Mouse (Mus musculus): ENCODE data around the gene Ppargc1a.

Gene Ppargc1a

DNA sequence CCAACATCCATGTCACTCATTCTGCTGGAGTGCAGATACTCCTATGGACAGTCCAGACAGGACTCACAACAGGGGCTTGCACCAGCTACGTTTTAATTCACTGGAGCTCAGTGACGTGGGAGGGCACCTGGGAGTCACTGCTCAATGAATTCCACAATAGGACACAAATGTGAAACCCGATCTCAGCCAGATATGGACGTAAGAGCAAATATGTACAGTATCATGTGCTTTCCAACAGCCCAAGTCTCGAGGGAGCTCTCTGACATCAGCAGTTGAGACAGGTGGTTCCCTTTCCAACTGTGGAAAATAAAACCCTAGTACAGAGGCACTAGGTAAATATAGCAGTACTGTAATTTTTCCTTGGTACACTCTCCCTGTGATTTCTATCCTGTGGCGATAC is at the start of gene Ppargc1a:
Gene Ppargc1a (minus strand): TSS at position 68 of the 400 bp plus-strand sequence.
- no peak for DNase-seq (ENCODE audit: low read depth, low spot score)

DNA sequence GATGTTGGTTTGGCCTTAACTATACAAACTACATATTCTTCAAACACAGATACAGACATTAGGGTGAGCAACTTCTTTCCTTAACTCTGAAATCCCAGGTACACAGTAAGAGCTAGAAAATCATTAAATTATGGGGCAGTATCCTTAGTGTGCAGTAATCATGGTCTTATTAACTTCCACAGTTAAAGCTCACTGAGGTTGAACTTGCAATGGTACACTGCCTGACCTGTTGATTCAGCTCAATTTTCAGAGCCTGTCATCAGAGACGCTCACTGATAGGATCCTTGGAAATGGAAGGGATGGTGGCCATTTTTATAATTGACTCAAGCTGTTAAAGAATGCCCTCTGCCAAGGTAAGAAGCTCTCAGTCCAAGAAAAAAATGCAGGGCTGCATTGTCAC is 49.4 kb upstream of the Ppargc1a start:
- no peak for DNase-seq (ENCODE audit: low read depth, low spot score)

DNA sequence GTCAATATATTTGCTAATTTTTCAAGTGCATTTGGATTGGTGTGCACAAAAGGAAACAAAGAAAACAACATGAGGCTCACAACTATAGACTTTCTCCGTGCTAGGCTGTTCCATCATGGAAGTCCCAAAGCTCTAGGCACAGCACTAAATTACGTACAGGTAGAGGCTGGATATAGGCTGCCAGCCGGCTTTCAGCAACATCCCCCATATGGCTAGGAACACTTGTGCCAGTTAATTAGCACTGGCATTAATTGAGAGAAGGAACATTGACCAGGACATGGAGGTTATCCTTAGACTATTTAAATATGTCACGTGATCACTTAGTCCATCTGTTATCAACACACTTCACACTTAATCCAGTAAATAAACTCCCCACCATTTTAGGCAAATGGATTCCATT is 44.5 kb upstream of the Ppargc1a start:
- no peak for DNase-seq (ENCODE audit: low read depth, low spot score)

- no peak for DNase-seq (ENCODE audit: low read depth, low spot score)
These were observed 40.4 kb upstream of the Ppargc1a start for GRCm38 (mm10) chr5:51607686-51608480.

- no peak for DNase-seq (ENCODE audit: low read depth, low spot score)
These were observed 32.0 kb upstream of the Ppargc1a start for GRCm38 (mm10) chr5:51599549-51599948.

GRCm38 (mm10) chr5:51595644-51596043 is 28.1 kb upstream of the Ppargc1a start:
- DNase-seq (ENCODE audit: low read depth, low spot score): no peak

DNA sequence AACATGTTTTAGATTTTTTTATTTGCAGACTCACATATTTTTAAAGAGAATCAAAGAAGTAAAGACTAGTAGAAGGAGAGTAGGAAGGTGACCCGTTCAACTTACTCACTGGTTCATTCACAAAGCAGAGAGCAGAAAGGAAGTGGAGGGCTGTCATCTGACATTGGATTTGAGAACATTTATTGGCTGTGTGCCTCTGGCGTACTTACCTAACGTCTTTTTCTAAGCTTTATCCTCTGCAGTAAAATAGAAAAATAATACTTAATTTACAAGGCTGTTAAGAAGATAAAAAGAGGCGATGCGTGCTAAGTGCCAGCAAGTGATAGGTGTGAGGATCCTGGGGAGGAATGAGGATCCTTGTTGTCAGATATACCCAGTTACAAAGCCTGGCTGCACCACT is 24.7 kb upstream of the Ppargc1a start:
- DNase-seq (ENCODE audit: low read depth, low spot score): no peak

DNA sequence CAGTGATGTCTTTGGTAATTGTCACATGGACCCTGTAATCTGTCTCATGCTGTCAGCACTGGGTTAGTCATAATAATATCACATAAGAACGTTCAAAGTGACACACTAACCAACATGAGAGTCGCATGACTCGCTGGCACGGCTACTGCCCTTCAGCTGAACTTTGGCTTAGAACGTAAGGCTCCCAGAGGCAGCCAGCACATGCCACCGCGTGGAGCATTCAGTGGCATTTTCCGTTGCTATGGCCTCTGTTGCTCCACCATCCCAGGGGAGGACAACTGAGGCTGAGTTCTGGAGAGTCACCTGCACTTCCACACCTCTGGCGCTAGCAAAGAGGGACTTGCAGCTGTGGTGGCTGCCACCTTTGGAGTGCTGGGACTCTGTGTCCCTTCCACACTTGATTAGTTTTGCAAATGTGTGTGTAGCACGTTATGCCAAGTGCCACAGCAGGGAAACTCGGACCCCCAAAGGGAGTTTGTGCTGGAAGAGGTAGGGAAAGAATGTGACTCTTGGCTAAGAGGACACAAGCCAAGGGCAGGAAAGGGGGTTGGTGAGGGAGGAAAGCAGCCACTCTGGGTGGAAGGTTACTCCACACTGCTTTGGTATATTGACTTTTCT is 24.1 kb upstream of the Ppargc1a start:
- no peak for DNase-seq (ENCODE audit: low read depth, low spot score)

- DNase-seq (ENCODE audit: low read depth, low spot score): no peak
These were observed 18.7 kb upstream of the Ppargc1a start for GRCm38 (mm10) chr5:51586187-51586586.

DNA sequence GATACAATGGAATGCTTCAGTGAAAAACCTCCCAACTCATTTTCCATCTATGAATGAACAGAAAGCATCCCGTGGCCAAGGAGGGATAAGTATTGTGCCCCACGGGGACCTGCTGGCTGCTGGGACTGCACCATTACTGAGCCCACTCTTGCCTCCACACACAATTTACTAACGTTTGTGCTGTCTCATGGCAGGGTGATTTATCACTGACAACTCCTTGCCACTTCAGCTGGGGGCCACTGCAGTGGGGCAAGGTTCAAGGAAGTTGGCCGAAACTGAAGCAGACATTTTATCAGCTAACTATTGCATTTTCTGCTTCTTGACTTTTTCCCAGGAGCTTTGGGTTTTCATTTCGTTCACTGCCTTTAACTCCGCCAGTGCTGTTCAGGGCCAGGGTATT is 17.5 kb upstream of the Ppargc1a start:
- DNase-seq (ENCODE audit: low read depth, low spot score): no peak

DNA sequence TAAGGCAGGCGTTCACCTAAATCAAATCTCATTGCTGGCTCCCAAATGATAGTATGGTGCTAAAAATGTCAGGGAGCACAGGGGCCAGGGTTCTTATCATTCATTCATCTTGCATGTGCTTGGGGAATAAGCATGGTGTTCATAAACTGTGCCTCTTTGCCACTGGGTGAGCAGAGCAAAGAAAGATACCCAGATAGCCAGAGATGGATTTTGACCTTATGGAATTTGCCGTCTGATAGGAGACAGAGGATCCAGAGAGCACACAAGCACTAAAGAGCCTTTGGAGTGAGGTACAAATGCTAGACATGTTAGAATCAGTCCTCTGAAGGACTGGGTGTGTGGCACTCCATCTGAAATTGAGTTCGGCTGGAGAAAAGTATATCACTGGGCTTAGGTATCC is 16.7 kb upstream of the Ppargc1a start:
- DNase-seq (ENCODE audit: low read depth, low spot score): no peak

- DNase-seq (ENCODE audit: low read depth, low spot score): no peak
These were observed 16.1 kb upstream of the Ppargc1a start for GRCm38 (mm10) chr5:51583632-51584031.

DNA sequence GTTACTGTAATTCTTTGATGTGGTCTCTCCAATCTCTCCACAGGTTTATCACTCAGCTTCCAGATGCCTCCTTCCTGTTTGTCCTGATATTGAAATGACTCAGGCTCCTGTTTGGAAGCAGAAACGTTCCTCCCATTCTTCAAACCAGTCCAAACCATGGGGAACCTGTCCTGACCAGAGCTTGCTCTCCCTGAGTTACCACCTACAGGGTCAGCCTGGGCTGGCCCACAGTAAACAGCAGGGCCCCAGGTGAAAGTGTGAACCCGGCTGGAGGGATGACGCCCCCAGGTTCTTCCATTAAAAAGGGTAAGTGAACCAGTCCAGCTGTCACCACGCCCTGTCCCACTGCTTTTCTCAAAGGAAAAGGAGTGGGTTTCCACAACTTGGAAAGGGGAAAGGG is 15.5 kb upstream of the Ppargc1a start:
- no peak for DNase-seq (ENCODE audit: low read depth, low spot score)

GRCm38 (mm10) chr5:51582618-51583017 is 15.1 kb upstream of the Ppargc1a start:
- DNase-seq (ENCODE audit: low read depth, low spot score): no peak

GRCm38 (mm10) chr5:51577594-51577993 is 10.1 kb upstream of the Ppargc1a start:
- DNase-seq (ENCODE audit: low read depth, low spot score): no peak

DNA sequence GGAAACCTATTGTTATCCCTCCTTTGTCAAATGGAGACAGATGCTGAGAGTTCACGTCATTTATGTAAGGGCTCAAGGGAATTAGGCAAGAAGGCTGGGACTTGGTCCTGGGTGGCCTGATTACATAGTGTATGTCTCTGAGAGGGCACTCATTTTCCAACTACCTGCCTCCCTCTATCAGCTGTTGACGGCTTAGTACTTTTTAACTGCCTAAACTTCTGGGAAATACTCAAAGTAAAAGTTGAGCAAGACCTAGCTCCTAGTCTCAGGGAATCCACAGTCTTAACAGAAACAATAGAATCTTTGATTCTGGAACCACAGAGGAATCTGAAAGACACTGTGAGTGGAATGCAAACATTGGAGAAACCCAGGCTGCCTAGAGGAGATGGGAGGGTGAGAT is 6.2 kb upstream of the Ppargc1a start:
- no peak for DNase-seq (ENCODE audit: low read depth, low spot score)

- DNase-seq (ENCODE audit: low read depth, low spot score): peak; percentile 30
These were observed 718 bp upstream of the Ppargc1a start for GRCm38 (mm10) chr5:51568198-51568690.

DNA sequence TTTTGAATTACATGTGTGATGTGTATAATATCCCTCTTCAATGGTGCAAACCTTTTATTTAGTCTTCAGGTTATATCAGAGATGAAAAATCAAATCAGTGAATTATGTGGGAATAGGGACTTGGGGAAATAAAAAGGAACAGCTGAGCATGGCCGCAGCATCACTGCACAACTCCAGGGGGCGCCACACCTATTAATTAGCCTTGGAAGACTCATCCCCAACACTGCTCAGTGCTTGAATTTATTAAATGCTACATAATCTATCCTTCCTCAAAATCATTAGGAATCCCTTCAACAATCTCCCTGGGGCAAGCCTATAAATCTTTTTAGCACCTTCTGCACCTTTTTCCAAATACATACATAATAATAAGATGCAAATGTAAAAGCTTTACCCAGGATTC is 1.9 kb downstream of the Ppargc1a start:
- DNase-seq (ENCODE audit: low read depth, low spot score): no peak

- no peak for DNase-seq (ENCODE audit: low read depth, low spot score)
These were observed 2.5 kb downstream of the Ppargc1a start for GRCm38 (mm10) chr5:51565038-51565437.

GRCm38 (mm10) chr5:51563574-51563973 is 4.0 kb downstream of the Ppargc1a start:
- no peak for DNase-seq (ENCODE audit: low read depth, low spot score)

DNA sequence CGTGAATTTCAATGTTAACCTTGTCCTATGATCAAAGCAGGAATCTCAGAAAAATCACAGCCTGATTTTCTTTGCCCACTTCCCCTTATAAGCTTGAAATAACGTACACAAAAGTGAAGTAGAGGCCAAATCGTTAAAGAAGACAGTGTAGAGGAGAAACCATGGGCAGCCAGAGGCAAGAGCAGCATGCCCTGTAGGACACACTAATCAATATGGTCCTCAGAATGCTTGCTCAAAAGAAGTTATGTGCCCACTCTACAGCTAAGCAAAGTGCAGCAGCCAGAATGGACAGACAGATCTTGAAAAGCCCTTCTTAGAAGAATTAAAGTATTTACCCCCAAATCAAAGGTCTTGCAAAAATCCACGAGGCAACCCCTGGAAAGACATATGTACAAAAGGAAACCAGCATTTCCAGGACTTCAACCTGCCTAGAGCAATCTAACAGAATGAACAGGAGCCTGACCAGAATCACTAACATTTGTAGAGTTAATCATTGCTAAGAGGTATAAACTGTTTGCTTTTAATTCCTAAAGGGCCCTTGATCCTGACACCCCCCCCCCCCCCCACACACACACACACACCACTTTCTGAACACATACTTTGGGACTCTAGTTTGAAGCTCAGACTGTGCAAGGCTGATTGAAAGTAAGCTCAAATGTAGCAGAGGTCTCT is 9.8 kb downstream of the Ppargc1a start:
- no peak for DNase-seq (ENCODE audit: low read depth, low spot score)

- peak; percentile 36 for DNase-seq (ENCODE audit: low read depth, low spot score)
These were observed 13.9 kb downstream of the Ppargc1a start for GRCm38 (mm10) chr5:51553671-51554070.

DNA sequence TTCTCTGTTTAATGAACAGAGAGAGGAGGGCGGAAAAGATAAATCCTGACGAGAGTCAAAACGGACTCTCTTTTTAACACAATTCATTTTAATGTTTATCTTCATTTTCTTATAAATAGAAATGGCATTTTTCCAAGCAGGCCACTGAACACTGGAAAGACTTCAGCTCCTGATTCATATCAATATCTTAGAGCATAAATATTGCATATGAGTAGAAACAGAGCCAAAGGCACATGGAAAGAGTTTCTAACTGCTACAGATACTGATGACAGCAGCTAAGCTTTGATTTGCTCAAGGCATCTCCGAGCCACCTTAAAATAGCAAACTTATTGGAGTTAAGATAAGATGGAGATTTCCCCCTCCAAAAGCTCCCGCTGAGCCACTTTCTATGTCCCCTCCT is 14.3 kb downstream of the Ppargc1a start:
- no peak for DNase-seq (ENCODE audit: low read depth, low spot score)

Data from brain, embryonic 18.5 days (tissue).